Mouse (Mus musculus): ENCODE data around the gene Znfx1.

GRCm38 (mm10) chr2:167071641-167072601 is 9.1 kb upstream of the Znfx1 start:
- TF ChIP-seq CTCF (IDR thresholded peaks at IDR 0.05; ENCODE audit: control insufficient read depth, insufficient read depth, low read length), result peak; percentile 100
- TF ChIP-seq POLR2A (IDR thresholded peaks at IDR 0.05; ENCODE audit: borderline replicate concordance, control insufficient read depth, low read depth, low read length), result 0 out of 2 replicates have a peak, but pooled peaks have one; percentile 11
